Mouse (Mus musculus) stomach, postnatal 0 days (tissue): ENCODE measurements around the gene Cmtm7. TPM values are rescaled to one million over a fixed set of nuclear protein-coding genes. Genes with fewer than 3 reads are reported as not detected.
A peak's percentile ranks its signal among the peaks of the same experiment; 100 is the strongest.

Source experiments
- ATAC-seq: fragments of 200-750 bp; cut with Nextera tagmentation; 2 replicates; pipeline ENCODE4 v1.8.0; 2017; ENCODE audit not compliant: low FRiP score, low TSS enrichment
- DNase-seq: peaks from one replicate; pipeline ENCODE4 v3.0.0-alpha.2; 2016; ENCODE audit warnings: low spot score
- H3K27ac ChIP-seq: fragments of 300-500 bp; sonication (generic); replicated peaks from 2 replicates; pipeline ENCODE4 v1.5.1; 2014; ENCODE audit warnings: mild to moderate bottlenecking, control low read depth
- H3K27me3 ChIP-seq: fragments of 300-500 bp; sonication (generic); 2 replicates; pipeline ENCODE4 v1.6.1; 2014; ENCODE audit warnings: low read length; ENCODE audit not compliant: control insufficient read depth, insufficient read depth
- H3K36me3 ChIP-seq: fragments of 300-500 bp; sonication (generic); 2 replicates; pipeline ENCODE4 v1.6.1; 2014; ENCODE audit warnings: low read length, mixed read lengths; ENCODE audit not compliant: control insufficient read depth, insufficient read depth
- H3K4me1 ChIP-seq: fragments of 300-500 bp; sonication (generic); replicated peaks from 2 replicates; pipeline ENCODE4 v1.6.1; 2014; ENCODE audit warnings: antibody characterized with exemption; ENCODE audit not compliant: control insufficient read depth, insufficient read depth
- H3K4me2 ChIP-seq: fragments of 300-500 bp; sonication (generic); replicated peaks from 2 replicates; pipeline ENCODE4 v1.6.1; 2014; ENCODE audit warnings: low read depth, mild to moderate bottlenecking, control low read depth, moderate library complexity
- H3K4me3 ChIP-seq: fragments of 300-500 bp; sonication (generic); 2 replicates; pipeline ENCODE4 v1.5.1; 2014; ENCODE audit warnings: low read depth, low read length, control low read depth
- H3K9ac ChIP-seq: fragments of 300-500 bp; sonication (generic); 2 replicates; pipeline ENCODE4 v1.6.1; 2014; ENCODE audit warnings: mild to moderate bottlenecking, low read length, control low read depth, mixed read lengths
- H3K9me3 ChIP-seq: fragments of 300-500 bp; sonication (generic); 2 replicates; pipeline ENCODE4 v1.6.1; 2016; ENCODE audit warnings: low read length; ENCODE audit not compliant: control insufficient read depth
- CTCF ChIP-seq: IDR thresholded peaks from 2 replicates; pipeline ENCODE4 v1.5.1; 2016; ENCODE audit warnings: antibody characterized with exemption, low read depth, mild to moderate bottlenecking, moderate library complexity
- EP300 ChIP-seq: optimal IDR thresholded peaks from 2 replicates; pipeline ENCODE3; 2016; ENCODE audit warnings: antibody characterized with exemption
- WGBS: fragments of 180-500 bp; shearing (Covaris S2); extraction: QIAGEN DNeasy Blood & Tissue Kit; methylation state at CpG from one replicate; pipeline ENCODE4 v1.1.7; 2014; 5-methylcytosine and 5-hydroxymethylcytosine counted together
- polyA plus RNA-seq: library from polyadenylated mRNA; unstranded; fragments of >200 nt; fragmentation: Nextera tagmentation; extraction: Ambion mirVana; gene quantifications from 2 replicates; pipeline ENCODE4 v1.2.1, GENCODE M21; 2015

The Cmtm7 gene
- polyA plus RNA-seq, 1 experiment from 2014 or later = 83.2 TPM

DNA sequence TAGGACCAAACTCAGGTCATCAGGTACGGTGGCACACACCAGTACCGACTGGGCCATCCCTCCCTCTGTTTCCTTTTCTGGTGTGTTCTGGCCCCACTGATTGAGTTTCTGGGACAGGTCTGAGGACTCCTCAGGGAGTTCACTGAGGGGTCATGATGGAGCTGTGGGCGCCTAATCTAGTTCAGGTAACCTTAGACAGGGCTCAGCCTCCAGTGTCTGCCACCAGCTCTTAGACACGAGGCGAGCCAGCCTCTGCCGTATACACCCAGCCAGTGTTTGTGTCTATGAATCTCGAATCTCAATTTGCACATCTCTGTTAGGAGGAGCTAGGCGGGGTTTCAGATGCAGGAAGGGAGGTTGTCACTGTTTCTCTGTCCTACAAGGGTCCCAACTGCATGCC is 8.3 kb upstream of the Cmtm7 start:
- H3K27me3 ChIP-seq = no peaks in the 10 kb centered on the region
- H3K9me3 ChIP-seq = no peaks in the 10 kb centered on the region; the same call in 1 of the 2 replicates
- H3K4me2 ChIP-seq = no peak overlapping the region
- no peak overlapping the region for H3K27ac ChIP-seq
- H3K4me3 ChIP-seq = no peak overlapping the region
- DNase-seq (no peak), ATAC-seq (no peak)
- no peaks in the 10 kb centered on the region for H3K4me1 ChIP-seq
- H3K9ac ChIP-seq = no peak overlapping the region
- WGBS = 78% methylated on average over 8 of the region's 8 CpGs
- no peaks in the 10 kb centered on the region for H3K36me3 ChIP-seq
- TF ChIP-seq EP300 (no peak), CTCF (no peak)

DNA sequence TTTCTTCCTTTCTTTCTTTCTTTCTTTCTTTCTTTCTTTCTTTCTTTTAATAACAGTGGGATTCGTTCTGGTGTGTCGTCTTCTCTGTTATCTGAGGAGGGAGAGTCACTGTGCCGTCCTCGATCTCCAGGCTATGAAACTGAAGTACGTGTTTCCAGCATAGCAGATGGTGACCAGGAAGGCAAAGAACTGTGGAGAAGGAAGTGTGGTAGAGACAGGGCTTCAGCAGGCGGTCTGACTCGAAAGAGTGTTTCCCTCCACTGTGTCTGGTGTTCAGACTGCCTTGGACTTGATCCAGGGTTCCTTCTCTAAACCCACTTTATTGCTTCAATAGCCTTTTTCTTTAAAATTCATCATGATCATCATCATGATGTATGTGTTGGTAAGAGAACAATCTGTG is 7.9 kb upstream of the Cmtm7 start:
- H3K9ac ChIP-seq = no peak overlapping the region
- TF ChIP-seq CTCF (no peak), EP300 (no peak)
- H3K27ac ChIP-seq = no peak overlapping the region
- no peaks in the 10 kb centered on the region for H3K36me3 ChIP-seq
- no peak for DNase-seq
- no peak overlapping the region for H3K4me2 ChIP-seq
- 68% methylated on average over 7 of the region's 7 CpGs for WGBS
- no peaks in the 10 kb centered on the region; the same call in 1 of the 2 replicates for H3K9me3 ChIP-seq
- H3K4me3 ChIP-seq = no peak overlapping the region
- H3K27me3 ChIP-seq = no peaks in the 10 kb centered on the region
- H3K4me1 ChIP-seq = no peaks in the 10 kb centered on the region
- no peak for ATAC-seq

- Histone ChIP-seq H3K4me1 (no peaks in the 10 kb centered on the region), H3K4me3 (no peak overlapping the region), H3K4me2 (no peak overlapping the region), H3K27ac (no peak overlapping the region), H3K9ac (no peak overlapping the region), H3K9me3 (no peaks in the 10 kb centered on the region; the same call in 1 of the 2 replicates), H3K36me3 (no peaks in the 10 kb centered on the region), H3K27me3 (no peaks in the 10 kb centered on the region)
- DNase-seq (no peak), ATAC-seq (no peak)
- 82% methylated on average over 8 of the region's 8 CpGs for WGBS
- TF ChIP-seq CTCF (no peak), EP300 (no peak)
Measured at GRCm38 (mm10) chr9:114788697-114789096, 7.0 kb upstream of the Cmtm7 start.

GRCm38 (mm10) chr9:114787716-114788115 is 6.1 kb upstream of the Cmtm7 start:
- Histone ChIP-seq H3K4me2 (no peak overlapping the region), H3K4me3 (no peak overlapping the region), H3K36me3 (no peaks in the 10 kb centered on the region), H3K27ac (no peak overlapping the region), H3K27me3 (no peaks in the 10 kb centered on the region), H3K9ac (no peak overlapping the region), H3K9me3 (no peaks in the 10 kb centered on the region; the same call in 1 of the 2 replicates), H3K4me1 (no peaks in the 10 kb centered on the region)
- DNase-seq = no peak
- no peak for ATAC-seq
- WGBS = 91% methylated on average over 7 of the region's 7 CpGs
- TF ChIP-seq EP300 (no peak), CTCF (no peak)

- Histone ChIP-seq H3K4me2 (no peak overlapping the region), H3K36me3 (no peaks in the 10 kb centered on the region), H3K9ac (no peak overlapping the region), H3K4me3 (no peak overlapping the region), H3K9me3 (no peaks in the 10 kb centered on the region; the same call in 1 of the 2 replicates), H3K27me3 (no peaks in the 10 kb centered on the region), H3K4me1 (no peaks in the 10 kb centered on the region), H3K27ac (no peak overlapping the region)
- DNase-seq = no peak
- TF ChIP-seq EP300 = no peak
- no peak for TF ChIP-seq CTCF
- ATAC-seq = no peak
- 92% methylated on average over 5 of the region's 5 CpGs for WGBS
Measured at GRCm38 (mm10) chr9:114787134-114787533, 5.5 kb upstream of the Cmtm7 start.

- no peak overlapping the region for H3K4me3 ChIP-seq
- H3K4me2 ChIP-seq = no peak overlapping the region
- WGBS = 24% methylated on average over 16 of the region's 16 CpGs
- no peaks in the 10 kb centered on the region; the same call in 1 of the 2 replicates for H3K9me3 ChIP-seq
- H3K4me1 ChIP-seq = no peaks in the 10 kb centered on the region; the same call in 1 of the 2 replicates
- peak; percentile 26 for DNase-seq
- 0 out of 2 replicates have a peak overlapping the region, but pooled peaks have one; percentile 9 for H3K27ac ChIP-seq
- no peaks in the 10 kb centered on the region for H3K36me3 ChIP-seq
- H3K27me3 ChIP-seq = no peaks in the 10 kb centered on the region
- peak; percentile 21; the same call in 1 of the 2 replicates for TF ChIP-seq CTCF
- TF ChIP-seq EP300 = no peak
- no peak for ATAC-seq
- H3K9ac ChIP-seq = no peak overlapping the region
Measured at GRCm38 (mm10) chr9:114785432-114786125, 3.9 kb upstream of the Cmtm7 start.
